Mouse (Mus musculus) T-helper 17 cell (primary cell): ENCODE measurements around the gene Thap4.
"Not testable (repeated sequence)": the region's sequence is repeated elsewhere in the genome, so short reads cannot be mapped to it uniquely, and the experiment has no call there.

Source experiments
- in situ Hi-C, 2 experiments: fragments of 300-600 bp; cut with MboI, MseI; formaldehyde crosslinking; loops; 1 replicate in 1 of 2; 2 replicates in 1 of 2; pipeline ENCODE4 v1.15.1; 2025; ENCODE audit warnings: high pct_unique_total_duplicates in 2 of 2

The Thap4 gene

GRCm38 (mm10) chr1:93692773-93693172 is 61.9 kb downstream of the Thap4 start:
- in situ Hi-C loops, result no loop called here

- in situ Hi-C loops, result no loop called here
Observed at GRCm38 (mm10) chr1:93691786-93692357, 62.8 kb downstream of the Thap4 start.

GRCm38 (mm10) chr1:93691106-93691505 is 63.6 kb downstream of the Thap4 start:
- in situ Hi-C loops, result no loop called here

- in situ Hi-C loops, result no loop called here
Observed at GRCm38 (mm10) chr1:93689901-93690496, 64.7 kb downstream of the Thap4 start.

GRCm38 (mm10) chr1:93688154-93688553 is 66.5 kb downstream of the Thap4 start:
- in situ Hi-C loops, result no loop called here

- in situ Hi-C loops, result no loop called here
Observed at GRCm38 (mm10) chr1:93686961-93687320, 67.7 kb downstream of the Thap4 start.

GRCm38 (mm10) chr1:93686245-93686960 is 68.3 kb downstream of the Thap4 start:
- in situ Hi-C loops, result no loop called here

GRCm38 (mm10) chr1:93685401-93686244 is 69.0 kb downstream of the Thap4 start, which contains the start of gene Bok:
Gene Bok, plus strand, starts transcription at chr1:93685660.
- in situ Hi-C loops, result no loop called here

GRCm38 (mm10) chr1:93679889-93680568 is 74.6 kb downstream of the Thap4 start:
- in situ Hi-C loops, result no loop called here

- in situ Hi-C loops, result no loop called here
Observed at GRCm38 (mm10) chr1:93678386-93678785, 76.3 kb downstream of the Thap4 start.

GRCm38 (mm10) chr1:93672682-93673081 is 82.0 kb downstream of the Thap4 start:
- in situ Hi-C loops, result loop anchor here in 1 of 2 experiments (5.0 kb wide), 1 partner anchor 55 kb away; no protein-coding TSS in a partner anchor

- in situ Hi-C loops, result loop anchor here in 1 of 2 experiments (5.0 kb wide), 1 partner anchor 57 kb away; no protein-coding TSS in a partner anchor
Observed at GRCm38 (mm10) chr1:93669941-93670340, 84.7 kb downstream of the Thap4 start.

GRCm38 (mm10) chr1:93668791-93669548 is 85.7 kb downstream of the Thap4 start:
- in situ Hi-C loops, result no loop called here

GRCm38 (mm10) chr1:93667760-93668400 is 86.8 kb downstream of the Thap4 start:
- in situ Hi-C loops, result no loop called here

- in situ Hi-C loops, result not testable (repeated sequence)
Observed at GRCm38 (mm10) chr1:93658559-93658958, 96.1 kb downstream of the Thap4 start, which contains the start of gene Stk25. Gene Stk25, minus strand, starts transcription at chr1:93658659.

- in situ Hi-C loops, result no loop called here
Observed at GRCm38 (mm10) chr1:93657025-93657360, 97.7 kb downstream of the Thap4 start.

- in situ Hi-C loops, result no loop called here
Observed at GRCm38 (mm10) chr1:93656325-93657024, 98.2 kb downstream of the Thap4 start.

GRCm38 (mm10) chr1:93654798-93655197 is 99.9 kb downstream of the Thap4 start:
- in situ Hi-C loops, result loop anchor here in 1 of 2 experiments (5.0 kb wide), 1 partner anchor 63 kb away; no protein-coding TSS in a partner anchor

GRCm38 (mm10) chr1:93654275-93654674 is 100.4 kb downstream of the Thap4 start:
- in situ Hi-C loops, result loop anchor here in 1 of 2 experiments (5.0 kb wide), 1 partner anchor 63 kb away; no protein-coding TSS in a partner anchor
